Mouse (Mus musculus) G1E (cell line): ENCODE measurements around the gene Gucy2e. TPM values are rescaled to one million over a fixed set of nuclear protein-coding genes. Genes with fewer than 3 reads are reported as not detected.

Experiments used
- ATAC-seq: 2 replicates; pipeline ENCODE4 v1.8.0; 2016; ENCODE audit warnings: mild to moderate bottlenecking; ENCODE audit not compliant: insufficient number of reproducible peaks, poor library complexity, low FRiP score, severe bottlenecking; ENCODE audit errors: extremely low read depth
- DNase-seq: peaks from one replicate; pipeline ENCODE4 v3.0.0; 2012; ENCODE audit warnings: low spot score
- H3K27me3 ChIP-seq: 2 replicates; pipeline ENCODE4 v1.6.1; 2012; ENCODE audit warnings: mild to moderate bottlenecking, low read length, inconsistent platforms; ENCODE audit not compliant: insufficient read depth
- H3K36me3 ChIP-seq: replicated peaks from 2 replicates; pipeline ENCODE3; 2012; ENCODE audit warnings: mild to moderate bottlenecking, inconsistent platforms
- H3K4me1 ChIP-seq: 2 replicates; pipeline ENCODE4 v1.6.1; 2012; ENCODE audit warnings: low read depth, low read length, inconsistent platforms, mixed read lengths; ENCODE audit not compliant: insufficient read depth
- H3K4me3 ChIP-seq: 2 replicates; pipeline ENCODE4 v1.5.1; 2012; ENCODE audit warnings: low read depth, mild to moderate bottlenecking, inconsistent platforms, low read length, moderate library complexity, mixed read lengths
- H3K9me3 ChIP-seq: replicated peaks from 2 replicates; pipeline ENCODE4 v1.6.1; 2012; ENCODE audit warnings: inconsistent platforms
- CTCF ChIP-seq: IDR thresholded peaks from 2 replicates; pipeline ENCODE4 v1.5.1; 2012; ENCODE audit warnings: low read depth, low read length, inconsistent platforms, mixed read lengths
- GATA1 ChIP-seq: IDR thresholded peaks from 2 replicates; pipeline ENCODE4 v1.6.1; 2012; ENCODE audit warnings: borderline replicate concordance, low read length, inconsistent platforms, mixed read lengths
- GATA2 ChIP-seq: IDR thresholded peaks from 2 replicates; pipeline ENCODE4 v1.6.1; 2012; ENCODE audit warnings: low read depth, low read length, inconsistent platforms, borderline replicate concordance
- POLR2AphosphoS5 ChIP-seq: IDR thresholded peaks from 2 replicates; pipeline ENCODE4 v1.6.1; 2012; ENCODE audit warnings: low read depth, low read length, inconsistent platforms; ENCODE audit not compliant: insufficient replicate concordance
- TAL1 ChIP-seq: conservative IDR thresholded peaks from 2 replicates; pipeline ENCODE4 v1.6.1; 2012; ENCODE audit warnings: low read depth, low read length, inconsistent platforms, mixed read lengths
- polyA plus RNA-seq: library from polyadenylated mRNA; stranded (reverse); fragments of >175 nt; gene quantifications from 2 replicates; pipeline ENCODE4 v1.2.3, GENCODE M21; 2012
- total RNA-seq, 2 experiments: library from RNA; stranded (forward) in 1 of 2; stranded (reverse) in 1 of 2; fragments of 200-1000 nt in 1 of 2; fragments of >200 nt in 1 of 2; fragmentation: Nextera tagmentation in 1 of 2; gene quantifications; 2 replicates each; pipeline ENCODE4 v1.2.3; 2014 to 2017

Gene Gucy2e
- total and polyA plus RNA-seq, 3 experiments, result 0.05 TPM; not detected in 2

GRCm38 (mm10) chr11:69268100-69268499 is 31.3 kb upstream of the Gucy2e start:
- Histone ChIP-seq H3K36me3 (no peaks in the 10 kb centered on the region), H3K4me3 (no peak overlapping the region), H3K27me3 (peaks cover 22% of the 10 kb centered on the region), H3K4me1 (peaks cover 23% of the 10 kb centered on the region), H3K9me3 (no peaks in the 10 kb centered on the region)
- ATAC-seq (no peak), DNase-seq (no peak)
- TF ChIP-seq CTCF (no peak), GATA2 (no peak), TAL1 (no peak), POLR2AphosphoS5 (no peak), GATA1 (no peak)

- H3K4me1 ChIP-seq, result peaks cover 19% of the 10 kb centered on the region
- H3K4me3 ChIP-seq, result no peak overlapping the region
- peak; percentile 23; the same call in 1 of the 2 replicates for TF ChIP-seq CTCF
- no peak for TF ChIP-seq TAL1
- DNase-seq (no peak), ATAC-seq (no peak)
- H3K9me3 ChIP-seq, result no peaks in the 10 kb centered on the region
- no peaks in the 10 kb centered on the region for H3K36me3 ChIP-seq
- H3K27me3 ChIP-seq, result peaks cover 25% of the 10 kb centered on the region
Measured at GRCm38 (mm10) chr11:69267341-69267740, 30.5 kb upstream of the Gucy2e start.

GRCm38 (mm10) chr11:69266253-69266652 is 29.4 kb upstream of the Gucy2e start:
- no peak overlapping the region for H3K4me3 ChIP-seq
- DNase-seq, result no peak

GRCm38 (mm10) chr11:69265410-69265809 is 28.6 kb upstream of the Gucy2e start:
- ATAC-seq (no peak), DNase-seq (no peak)
- H3K4me1 ChIP-seq, result peaks cover 19% of the 10 kb centered on the region
- H3K36me3 ChIP-seq, result no peaks in the 10 kb centered on the region
- TF ChIP-seq GATA2 (no peak), CTCF (no peak), TAL1 (no peak), GATA1 (no peak), POLR2AphosphoS5 (no peak)
- H3K27me3 ChIP-seq, result peaks cover 30% of the 10 kb centered on the region
- no peak overlapping the region for H3K4me3 ChIP-seq
- H3K9me3 ChIP-seq, result no peaks in the 10 kb centered on the region

More at GRCm38 (mm10) chr11:69266253-69266652, 29.4 kb upstream of the Gucy2e start:
- peaks cover 25% of the 10 kb centered on the region for H3K27me3 ChIP-seq
- H3K9me3 ChIP-seq, result no peaks in the 10 kb centered on the region
- H3K36me3 ChIP-seq, result no peaks in the 10 kb centered on the region
- peaks cover 19% of the 10 kb centered on the region for H3K4me1 ChIP-seq
- ATAC-seq, result no peak
- TF ChIP-seq GATA1, result no peak
- TF ChIP-seq CTCF, result no peak
- TF ChIP-seq TAL1, result no peak
- no peak for TF ChIP-seq POLR2AphosphoS5
- TF ChIP-seq GATA2, result no peak

GRCm38 (mm10) chr11:69264276-69264675 is 27.4 kb upstream of the Gucy2e start:
- H3K4me1 ChIP-seq, result peaks cover 14% of the 10 kb centered on the region
- no peaks in the 10 kb centered on the region for H3K9me3 ChIP-seq
- no peaks in the 10 kb centered on the region for H3K36me3 ChIP-seq
- H3K4me3 ChIP-seq, result no peak overlapping the region
- TF ChIP-seq CTCF (no peak), GATA1 (no peak), POLR2AphosphoS5 (no peak), GATA2 (no peak), TAL1 (no peak)
- peaks cover 34% of the 10 kb centered on the region for H3K27me3 ChIP-seq
- DNase-seq, result no peak
- ATAC-seq, result no peak

GRCm38 (mm10) chr11:69260111-69260510 is 23.3 kb upstream of the Gucy2e start:
- H3K4me3 ChIP-seq, result no peak overlapping the region
- no peak for TF ChIP-seq GATA1
- no peak for TF ChIP-seq CTCF
- no peak for TF ChIP-seq TAL1
- no peak for DNase-seq
- no peaks in the 10 kb centered on the region for H3K9me3 ChIP-seq
- H3K4me1 ChIP-seq, result peaks cover 11% of the 10 kb centered on the region
- H3K27me3 ChIP-seq, result peaks cover 46% of the 10 kb centered on the region
- H3K36me3 ChIP-seq, result no peaks in the 10 kb centered on the region
- ATAC-seq, result no peak

GRCm38 (mm10) chr11:69258287-69258686 is 21.5 kb upstream of the Gucy2e start:
- no peak for TF ChIP-seq GATA1
- TF ChIP-seq GATA2, result no peak
- peak; percentile 95 for TF ChIP-seq CTCF
- TF ChIP-seq POLR2AphosphoS5, result no peak
- no peak for TF ChIP-seq TAL1
- Histone ChIP-seq H3K9me3 (no peaks in the 10 kb centered on the region), H3K27me3 (peaks cover 45% of the 10 kb centered on the region), H3K4me3 (no peak overlapping the region), H3K4me1 (peaks cover 7% of the 10 kb centered on the region; the same call in 1 of the 2 replicates), H3K36me3 (no peaks in the 10 kb centered on the region)
- no peak for ATAC-seq
- DNase-seq, result peak; percentile 62
